Mouse (Mus musculus) CH12.LX (cell line): ENCODE results near the gene Trmo. TPM values are rescaled to one million over a fixed set of nuclear protein-coding genes. Genes with fewer than 3 reads are reported as not detected.

Experiments
- DNase-seq: peaks from one replicate; pipeline ENCODE4 v3.0.0-alpha.2; 2013; ENCODE audit errors: extremely low read depth
- H3K27ac ChIP-seq: 2 replicates; pipeline ENCODE4 v1.5.1; 2012; ENCODE audit warnings: low read depth, mild to moderate bottlenecking, control low read depth, moderate library complexity; ENCODE audit not compliant: insufficient read depth
- H3K27me3 ChIP-seq: replicated peaks from 2 replicates; pipeline ENCODE3; 2012; ENCODE audit warnings: inconsistent platforms
- H3K36me3 ChIP-seq, 2 experiments: replicated peaks in 1 of 2; 2 replicates each; pipeline versions ENCODE3 to v1.6.1; 2012; ENCODE audit warnings: inconsistent platforms in 1 of 2, low read length in 1 of 2, mild to moderate bottlenecking in 1 of 2, mixed read lengths in 1 of 2, moderate library complexity in 1 of 2; ENCODE audit not compliant: control insufficient read depth in 1 of 2, insufficient read depth in 1 of 2
- H3K4me1 ChIP-seq, 2 experiments: 2 replicates each; pipeline ENCODE4 v1.6.1; 2012; ENCODE audit warnings: inconsistent platforms in 1 of 2, moderate library complexity in 1 of 2; ENCODE audit not compliant: insufficient read depth in 2 of 2, control insufficient read depth in 1 of 2
- H3K4me2 ChIP-seq: 2 replicates; pipeline ENCODE4 v1.6.1; 2012; ENCODE audit warnings: low read depth, mild to moderate bottlenecking, control low read depth; ENCODE audit not compliant: poor library complexity, insufficient read depth, severe bottlenecking
- H3K4me3 ChIP-seq, 3 experiments: fragments of 150-350 bp in 1 of 3; sonication (generic) in 1 of 3; replicated peaks in 1 of 3; 2 replicates each; pipeline versions ENCODE3 to v1.5.1; 2011 to 2012; ENCODE audit warnings: low read depth in 2 of 3, low read length in 2 of 3, mild to moderate bottlenecking in 2 of 3, moderate library complexity in 2 of 3, control low read depth in 1 of 3, improper control_type of control experiment in 1 of 3, inconsistent platforms in 1 of 3, mixed read lengths in 1 of 3; ENCODE audit not compliant: poor library complexity in 1 of 3
- H3K79me2 ChIP-seq: replicated peaks from 2 replicates; pipeline ENCODE4 v1.6.1; 2012; ENCODE audit warnings: mild to moderate bottlenecking, moderate library complexity; ENCODE audit not compliant: control insufficient read depth, poor library complexity, insufficient read depth, severe bottlenecking; ENCODE audit errors: extremely low read depth
- H3K9ac ChIP-seq: 2 replicates; pipeline ENCODE4 v1.6.1; 2012; ENCODE audit warnings: low read depth, mild to moderate bottlenecking, control low read depth, moderate library complexity; ENCODE audit not compliant: insufficient read depth
- H3K9me3 ChIP-seq: replicated peaks from 2 replicates; pipeline ENCODE3; 2012; ENCODE audit warnings: low read length, inconsistent platforms, mixed read lengths
- BHLHE40 ChIP-seq: IDR thresholded peaks from 2 replicates; pipeline ENCODE4 v1.6.1; 2011; ENCODE audit warnings: mild to moderate bottlenecking, low read depth, low read length, improper control_type of control experiment
- CTCF ChIP-seq, 2 experiments: IDR thresholded peaks in 1 of 2; conservative IDR thresholded peaks in 1 of 2; 2 replicates each; pipeline ENCODE4 v1.5.1; 2011 to 2012; ENCODE audit warnings: low read depth in 2 of 2, low read length in 2 of 2, improper control_type of control experiment in 1 of 2, inconsistent platforms in 1 of 2, mild to moderate bottlenecking in 1 of 2, moderate library complexity in 1 of 2
- ELF1 ChIP-seq: IDR thresholded peaks from 2 replicates; pipeline ENCODE4 v1.6.1; 2014; ENCODE audit warnings: low read depth, mild to moderate bottlenecking, inconsistent platforms, low read length, improper control_type of control experiment
- EP300 ChIP-seq: IDR thresholded peaks from 2 replicates; pipeline ENCODE4 v1.6.1; 2011; ENCODE audit warnings: low read length, improper control_type of control experiment
- HCFC1 ChIP-seq: IDR thresholded peaks from 2 replicates; pipeline ENCODE4 v1.6.1; 2012; ENCODE audit warnings: low read depth, mild to moderate bottlenecking, inconsistent platforms, low read length, improper control_type of control experiment
- JUN ChIP-seq: IDR thresholded peaks from 2 replicates; pipeline ENCODE4 v1.6.1; 2011; ENCODE audit warnings: low read depth, mild to moderate bottlenecking, low read length, improper control_type of control experiment, moderate library complexity; ENCODE audit not compliant: insufficient read depth
- KAT2A ChIP-seq: IDR thresholded peaks from 2 replicates; pipeline ENCODE4 v1.6.1; 2012; ENCODE audit warnings: low read length, improper control_type of control experiment, inconsistent platforms; ENCODE audit not compliant: insufficient replicate concordance
- MAZ ChIP-seq: IDR thresholded peaks from 2 replicates; pipeline ENCODE4 v1.6.1; 2012; ENCODE audit warnings: low read depth, mild to moderate bottlenecking, inconsistent platforms, low read length, improper control_type of control experiment, moderate library complexity
- MXI1 ChIP-seq: IDR thresholded peaks from 2 replicates; pipeline ENCODE4 v1.6.1; 2011; ENCODE audit warnings: mild to moderate bottlenecking, low read depth, low read length, improper control_type of control experiment
- MYC ChIP-seq: IDR thresholded peaks from 2 replicates; pipeline ENCODE4 v1.6.1; 2011; ENCODE audit warnings: low read depth, mild to moderate bottlenecking, improper control_type of control experiment, low read length
- NELFE ChIP-seq: IDR thresholded peaks from 2 replicates; pipeline ENCODE4 v1.6.1; 2011; ENCODE audit warnings: low read depth, low read length, improper control_type of control experiment
- RAD21 ChIP-seq: IDR thresholded peaks from 2 replicates; pipeline ENCODE4 v1.6.1; 2011; ENCODE audit warnings: low read depth, mild to moderate bottlenecking, low read length, improper control_type of control experiment, moderate library complexity
- SMC3 ChIP-seq: IDR thresholded peaks from 2 replicates; pipeline ENCODE4 v1.6.1; 2011; ENCODE audit warnings: low read depth, low read length, improper control_type of control experiment
- UBTF ChIP-seq: IDR thresholded peaks from 2 replicates; pipeline ENCODE4 v1.6.1; 2012; ENCODE audit warnings: low read depth, mild to moderate bottlenecking, inconsistent platforms, low read length, improper control_type of control experiment, moderate library complexity
- USF1 ChIP-seq: IDR thresholded peaks from 2 replicates; pipeline ENCODE4 v1.6.1; 2014; ENCODE audit warnings: low read depth, mild to moderate bottlenecking, inconsistent platforms, low read length, improper control_type of control experiment
- USF2 ChIP-seq: conservative IDR thresholded peaks from 2 replicates; pipeline ENCODE4 v1.6.1; 2011; ENCODE audit warnings: low read depth, low read length, improper control_type of control experiment
- ZC3H11A ChIP-seq: IDR thresholded peaks from 2 replicates; pipeline ENCODE4 v1.6.1; 2012; ENCODE audit warnings: low read depth, mild to moderate bottlenecking, inconsistent platforms, low read length, improper control_type of control experiment
- ZKSCAN1 ChIP-seq: IDR thresholded peaks from 2 replicates; pipeline ENCODE4 v1.6.1; 2012; ENCODE audit warnings: low read depth, inconsistent platforms, low read length, improper control_type of control experiment, borderline replicate concordance
- ZMIZ1 ChIP-seq: IDR thresholded peaks from 2 replicates; pipeline ENCODE4 v1.6.1; 2012; ENCODE audit warnings: low read depth, mild to moderate bottlenecking, inconsistent platforms, low read length, improper control_type of control experiment
- dilution Hi-C: fragments of 300-500 bp; cut with MboI; formaldehyde crosslinking; loops from 2 replicates; pipeline ENCODE4 v1.14.3; 2020; ENCODE audit warnings: low sequenced_read_pairs; ENCODE audit not compliant: extremely low pct_unique_long_range_greater_than_20kb, extremely low pct_ligation_motif_present
- in situ Hi-C: fragments of 300-500 bp; cut with MboI; formaldehyde crosslinking; loops from 3 replicates; pipeline ENCODE4 v1.14.3; 2019; ENCODE audit warnings: low sequenced_read_pairs, low pct_ligation_motif_present, low pct_unique_long_range_greater_than_20kb, mixed read lengths
- polyA plus RNA-seq: library from polyadenylated mRNA; unstranded; fragments of >175 nt; gene quantifications from 2 replicates; pipeline ENCODE4 v1.2.1, GENCODE M21; 2012; ENCODE audit warnings: low read depth; ENCODE audit not compliant: insufficient read length
- total RNA-seq, 2 experiments: library from RNA; depleted of rRNA; stranded (reverse); fragments of 300-350 nt in 1 of 2; fragments of >200 nt in 1 of 2; gene quantifications; 2 replicates each; pipeline ENCODE4 v1.2.3; 2012 to 2014

Gene Trmo
- total and polyA plus RNA-seq, 3 experiments = 15.4 to 27.0 (median 18.8) TPM

DNA sequence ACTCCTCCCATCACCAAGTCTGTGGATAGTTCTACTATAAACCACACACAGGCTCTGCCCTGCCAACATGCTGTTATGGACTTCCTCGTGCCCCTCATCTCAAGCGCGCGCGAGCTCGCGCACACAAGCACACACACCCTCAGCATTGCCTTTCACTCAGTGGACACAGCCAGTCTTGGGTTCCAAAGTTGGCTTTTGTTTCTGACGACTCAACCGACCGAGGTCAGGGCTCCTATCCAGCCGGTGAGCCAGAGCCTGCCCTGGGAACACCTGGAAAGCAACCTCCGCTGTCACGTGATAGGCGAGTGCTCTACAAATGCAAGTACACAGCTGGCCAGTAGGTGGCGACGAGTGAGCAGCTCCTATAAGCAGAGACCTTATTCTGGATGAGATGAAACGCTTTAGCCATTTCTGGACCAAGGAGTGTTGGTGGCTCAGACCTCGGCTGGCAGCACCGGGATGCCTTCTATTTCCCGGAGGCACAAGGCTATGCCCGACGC is 14.3 kb downstream of the Trmo start:
- dilution Hi-C loops = no loop called here
- Histone ChIP-seq H3K4me2 (no peak overlapping the region), H3K79me2 (no peaks in the 10 kb centered on the region), H3K4me1 (peaks cover 0 to 11% of the 10 kb centered on the region in 2 experiments; a peak in 1 of 4 replicates)
- TF ChIP-seq RAD21 (peak; percentile 51), SMC3 (peak; percentile 62), USF2 (peak; percentile 80), CTCF (conservative IDR thresholded peaks at IDR 0.05 in 1 of 2, IDR thresholded peaks at IDR 0.05 in 1 of 2; ENCODE audit: low read depth in 2 of 2, low read length in 2 of 2) (peak; percentile 70 to 80), BHLHE40 (peak; percentile 89), HCFC1 (no peak), USF1 (peak; percentile 83), ZKSCAN1 (no peak), ELF1 (0 out of 2 replicates have a peak, but pooled peaks have one; percentile 16), NELFE (no peak; the same call in 1 of the 2 replicates), UBTF (no peak), ZC3H11A (no peak)
- TF ChIP-seq, all 38 proteins: peak for 7
- Histone ChIP-seq H3K4me3 (no peak overlapping the region), H3K9ac (no peak overlapping the region), H3K27me3 (no peaks in the 10 kb centered on the region), H3K27ac (no peak overlapping the region), H3K9me3 (no peaks in the 10 kb centered on the region), H3K36me3 (peaks cover 27 to 53% of the 10 kb centered on the region in 2 experiments)
- in situ Hi-C loops = no loop called here
- DNase-seq = peak; percentile 59

DNA sequence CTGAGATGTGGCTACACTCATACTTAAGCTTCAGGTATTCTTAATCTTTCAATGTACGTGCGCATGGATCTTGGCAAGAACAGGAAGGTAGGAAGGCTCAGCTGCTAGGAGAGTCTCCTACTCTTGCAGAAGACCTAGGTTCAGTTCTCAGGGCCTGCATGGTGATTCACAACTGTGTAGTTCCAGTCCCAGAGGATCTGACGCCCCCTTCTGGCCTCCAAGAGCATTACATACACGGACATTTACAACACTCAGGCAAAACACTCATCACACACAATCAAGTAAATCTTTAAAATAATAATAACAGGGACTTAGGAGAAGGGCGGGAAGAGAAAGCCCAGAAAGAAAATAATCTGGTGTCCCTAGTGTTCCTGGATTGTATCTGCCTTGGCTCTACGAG is 14.8 kb downstream of the Trmo start:
- no peak overlapping the region for H3K27ac ChIP-seq
- H3K27me3 ChIP-seq = no peaks in the 10 kb centered on the region
- H3K36me3 ChIP-seq = peaks cover 24 to 49% of the 10 kb centered on the region in 2 experiments
- in situ Hi-C loops = no loop called here
- no peak overlapping the region for H3K4me3 ChIP-seq
- no peak overlapping the region for H3K4me2 ChIP-seq
- no peak for TF ChIP-seq MYC
- TF ChIP-seq MAZ = no peak
- no peak for TF ChIP-seq BHLHE40
- TF ChIP-seq JUN = no peak
- TF ChIP-seq SMC3 = peak; percentile 43; the same call in 1 of the 2 replicates
- no peak for TF ChIP-seq ZKSCAN1
- no peak for TF ChIP-seq EP300
- TF ChIP-seq ZMIZ1 = no peak
- no peak for TF ChIP-seq KAT2A
- no peak for TF ChIP-seq MXI1
- TF ChIP-seq CTCF (conservative IDR thresholded peaks at IDR 0.05 in 1 of 2, IDR thresholded peaks at IDR 0.05 in 1 of 2; ENCODE audit: low read depth in 2 of 2, low read length in 2 of 2) = peak; percentile 38 to 64
- TF ChIP-seq RAD21 = peak; percentile 34
- H3K79me2 ChIP-seq = no peaks in the 10 kb centered on the region
- no peak overlapping the region for H3K9ac ChIP-seq
- dilution Hi-C loops = no loop called here
- H3K4me1 ChIP-seq = peaks cover 0 to 11% of the 10 kb centered on the region in 2 experiments; a peak in 1 of 4 replicates
- no peak for DNase-seq
- no peaks in the 10 kb centered on the region for H3K9me3 ChIP-seq
